Mouse (Mus musculus) CH12.LX (cell line): ENCODE results near the gene Cers6.

ENCODE experiments used
- CTCF ChIP-seq, 2 experiments: IDR thresholded peaks in 1 of 2; conservative IDR thresholded peaks in 1 of 2; 2 replicates each; pipeline ENCODE4 v1.5.1; 2011 to 2012; ENCODE audit warnings: low read depth in 2 of 2, low read length in 2 of 2, improper control_type of control experiment in 1 of 2, inconsistent platforms in 1 of 2, mild to moderate bottlenecking in 1 of 2, moderate library complexity in 1 of 2
- POLR2A ChIP-seq: IDR thresholded peaks from 2 replicates; pipeline ENCODE4 v1.6.1; 2011; ENCODE audit warnings: low read depth, mild to moderate bottlenecking, improper control_type of control experiment, low read length
- SMC3 ChIP-seq: IDR thresholded peaks from 2 replicates; pipeline ENCODE4 v1.6.1; 2011; ENCODE audit warnings: low read depth, low read length, improper control_type of control experiment

DNA sequence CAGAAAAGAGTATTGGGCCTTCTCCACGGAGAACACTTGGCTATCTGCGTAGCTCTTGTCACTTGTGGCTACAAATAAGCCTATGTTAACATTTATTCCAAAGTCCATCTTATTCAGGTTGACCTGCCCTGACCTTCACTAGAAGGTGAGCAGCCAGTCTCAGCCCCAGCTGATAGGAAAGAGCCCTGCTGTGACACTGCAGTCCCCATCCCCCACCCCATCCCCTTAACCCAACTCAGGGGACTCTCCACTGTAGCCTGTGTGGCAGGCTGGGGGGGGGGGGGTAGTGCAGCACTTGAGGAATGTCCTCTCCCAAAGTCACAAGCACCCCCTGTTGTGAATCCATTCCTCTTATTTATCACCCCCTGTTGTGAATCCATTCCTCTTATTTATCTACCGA is 270.8 kb downstream of the Cers6 start:
- TF ChIP-seq CTCF (conservative IDR thresholded peaks at IDR 0.05 in 1 of 2, IDR thresholded peaks at IDR 0.05 in 1 of 2; ENCODE audit: low read depth in 2 of 2, low read length in 2 of 2) = no peak
- no peak for TF ChIP-seq POLR2A
- no peak for TF ChIP-seq SMC3
